Mouse (Mus musculus) liver, embryonic 11.5 days (tissue): ENCODE measurements around the gene Tpp1. TPM values are rescaled to one million over a fixed set of nuclear protein-coding genes. Genes with fewer than 3 reads are reported as not detected.

Experiments used
- polyA plus RNA-seq: library from polyadenylated mRNA; unstranded; fragments of >200 nt; fragmentation: Nextera tagmentation; extraction: Ambion mirVana; gene quantifications from 2 replicates; pipeline ENCODE4 v1.2.1, GENCODE M21; 2014

Tpp1 gene
- polyA plus RNA-seq, 1 experiment from 2014 or later = 77.3 TPM

Other genes with a start within 250 kb of the Tpp1 start
- 33.6 and 40.8 TPM in 2 replicates for gene Smpd1, start 197.9 kb downstream of the Tpp1 start, polyA plus RNA-seq
- 17.1 and 18.7 TPM in 2 replicates for gene Apbb1, start 170.6 kb downstream of the Tpp1 start, polyA plus RNA-seq
- 66.3 TPM in 2 replicates for gene Hpx, start 152.1 kb downstream of the Tpp1 start, polyA plus RNA-seq
- gene Trim3, start 118.7 kb downstream of the Tpp1 start, polyA plus RNA-seq = 13.7 and 15.4 TPM in 2 replicates
- 222 and 242 TPM in 2 replicates for gene Timm10b, start 112.2 kb downstream of the Tpp1 start, polyA plus RNA-seq
- gene Arfip2, start 111.8 kb downstream of the Tpp1 start, polyA plus RNA-seq = 42.7 and 50.1 TPM in 2 replicates
- gene Gm45799, start 111.7 kb downstream of the Tpp1 start, polyA plus RNA-seq = 15.8 and 30.1 TPM in 2 replicates
- gene Dnhd1, start 101.4 kb downstream of the Tpp1 start, polyA plus RNA-seq = 0.30 and 0.61 TPM in 2 replicates
- 221 and 231 TPM in 2 replicates for gene Ilk, start 15.6 kb downstream of the Tpp1 start, polyA plus RNA-seq
- gene Rrp8, start 14.8 kb downstream of the Tpp1 start, polyA plus RNA-seq = 42.3 and 52.3 TPM in 2 replicates
- 229 and 244 TPM in 2 replicates for gene Taf10, start 7.9 kb downstream of the Tpp1 start, polyA plus RNA-seq
- gene Dchs1, start 35.4 kb upstream of the Tpp1 start, polyA plus RNA-seq = 5.0 and 5.8 TPM in 2 replicates
- 432 and 453 TPM in 2 replicates for gene Mrpl17, start 58.9 kb upstream of the Tpp1 start, polyA plus RNA-seq
- gene Gm4070, start 201.7 kb upstream of the Tpp1 start, polyA plus RNA-seq = 0.22 and 0.64 TPM in 2 replicates